Mouse (Mus musculus) cerebellum, adult 2 months (tissue): ENCODE data around the gene Actl10. TPM values are rescaled to one million over a fixed set of nuclear protein-coding genes. Genes with fewer than 3 reads are reported as not detected.

Experiments used
- DNase-seq, 2 experiments: peaks; one replicate each; pipeline ENCODE4 v3.0.0; 2021
- H3K27ac ChIP-seq: fragments of 200-500 bp; 2 replicates; pipeline ENCODE4 v1.5.1; 2012; ENCODE audit warnings: low read length, control low read depth, inconsistent platforms; ENCODE audit not compliant: insufficient read depth
- H3K27me3 ChIP-seq: fragments of 200-500 bp; 2 replicates; pipeline ENCODE4 v1.6.1; 2012; ENCODE audit warnings: inconsistent platforms, mild to moderate bottlenecking, low read length, moderate library complexity; ENCODE audit not compliant: control insufficient read depth, insufficient read depth
- H3K4me1 ChIP-seq: fragments of 200-500 bp; 2 replicates; pipeline ENCODE4 v1.6.1; 2011; ENCODE audit warnings: low read length; ENCODE audit not compliant: control insufficient read depth, insufficient read depth
- H3K4me3 ChIP-seq: fragments of 200-500 bp; replicated peaks from 2 replicates; pipeline ENCODE3; 2011; ENCODE audit warnings: mild to moderate bottlenecking, low read depth, low read length, control low read depth; ENCODE audit not compliant: insufficient read depth
- CTCF ChIP-seq: fragments of 200-500 bp; IDR thresholded peaks from 2 replicates; pipeline ENCODE4 v1.5.1; 2011; ENCODE audit warnings: low read depth, mild to moderate bottlenecking, control low read depth, low read length, moderate library complexity, borderline replicate concordance; ENCODE audit not compliant: insufficient read depth
- POLR2A ChIP-seq: fragments of 200-500 bp; IDR thresholded peaks from 2 replicates; pipeline ENCODE4 v1.6.1; 2011; ENCODE audit warnings: low read length, control low read depth, borderline replicate concordance; ENCODE audit not compliant: insufficient read depth
- WGBS: fragments of 180-500 bp; shearing (Covaris S2); methylation state at CpG from one replicate; pipeline ENCODE4 v1.1.7; 2018; 5-methylcytosine and 5-hydroxymethylcytosine counted together
- polyA plus RNA-seq: library from polyadenylated mRNA; depleted of rRNA; stranded (reverse); fragments of >200 nt; gene quantifications from 2 replicates; pipeline ENCODE4 v1.2.3, GENCODE M21; 2012

Gene Actl10
- polyA plus RNA-seq, 1 experiment = 0.07 TPM

DNA sequence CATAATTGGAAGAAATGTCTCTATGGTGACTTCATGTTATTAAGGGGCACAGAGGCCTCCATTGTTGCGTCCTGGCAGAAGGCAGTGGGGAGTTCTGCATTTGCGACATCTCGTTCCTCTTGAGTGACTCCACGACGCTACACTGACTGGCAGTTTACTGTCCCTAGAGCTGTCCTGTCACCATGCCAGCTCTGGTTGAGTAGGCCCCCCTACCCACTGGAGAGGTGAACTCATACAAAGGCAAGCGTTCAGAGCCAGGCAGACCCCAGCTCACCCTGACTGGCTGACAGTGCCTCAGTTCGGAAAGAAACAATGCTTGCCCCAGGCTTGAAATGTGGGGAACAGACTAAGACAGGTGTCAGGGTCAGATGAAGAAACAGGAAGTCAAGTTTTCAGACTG is 22.7 kb downstream of the Actl10 start:
- no peak for DNase-seq
- H3K4me3 ChIP-seq = no peak overlapping the region
- WGBS = 61% methylated on average over 7 of the region's 7 CpGs
- TF ChIP-seq POLR2A (no peak), CTCF (no peak)
- no peak overlapping the region for H3K27ac ChIP-seq
- no peaks in the 10 kb centered on the region for H3K4me1 ChIP-seq
- H3K27me3 ChIP-seq = no peaks in the 10 kb centered on the region

DNA sequence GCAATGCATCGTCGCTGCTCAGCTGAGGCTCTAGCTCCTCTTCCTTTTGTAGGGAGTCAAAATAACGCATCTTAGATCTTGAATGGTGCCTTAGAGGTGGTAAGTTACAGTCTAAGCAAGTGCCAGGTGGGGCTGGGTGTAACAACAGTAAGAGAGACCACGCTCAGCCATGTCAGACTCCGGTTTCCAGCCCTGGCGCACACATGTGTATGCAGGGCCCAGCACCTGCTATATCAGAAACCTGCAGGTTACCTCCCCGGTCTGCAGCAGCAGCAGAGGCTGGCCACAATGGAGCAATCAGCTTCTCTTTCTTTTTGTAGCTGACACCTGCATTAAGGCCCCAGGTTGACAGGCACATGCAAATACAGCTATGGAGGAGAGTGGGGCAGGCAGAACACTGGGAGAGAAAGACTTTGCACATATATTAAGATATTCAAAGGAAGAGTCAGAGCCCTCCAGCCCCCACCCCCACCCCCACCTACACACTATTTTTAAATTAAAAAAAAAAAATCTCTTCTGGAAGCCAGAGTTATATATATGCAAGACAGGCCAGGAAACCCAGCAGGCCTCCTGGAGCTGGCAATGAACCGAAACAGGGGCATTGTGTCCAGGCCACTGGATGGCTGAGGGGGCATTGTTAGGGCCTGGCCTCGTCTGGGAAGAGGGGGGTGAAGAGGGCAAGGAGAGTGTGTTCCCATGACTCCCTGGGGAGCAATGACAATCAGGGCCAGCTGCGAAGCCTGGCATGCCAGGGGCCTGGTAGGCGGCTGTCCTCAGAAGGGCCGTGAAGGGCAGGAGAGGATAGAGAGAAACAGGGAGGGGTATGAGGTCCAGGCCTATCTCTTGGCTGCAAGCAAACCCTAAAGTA is 25.5 kb downstream of the Actl10 start:
- TF ChIP-seq POLR2A (no peak), CTCF (no peak)
- Histone ChIP-seq H3K27me3 (no peaks in the 10 kb centered on the region), H3K27ac (no peak overlapping the region), H3K4me3 (no peak overlapping the region), H3K4me1 (no peaks in the 10 kb centered on the region)
- 70% methylated on average over 12 of the region's 12 CpGs for WGBS
- DNase-seq = no peak

DNA sequence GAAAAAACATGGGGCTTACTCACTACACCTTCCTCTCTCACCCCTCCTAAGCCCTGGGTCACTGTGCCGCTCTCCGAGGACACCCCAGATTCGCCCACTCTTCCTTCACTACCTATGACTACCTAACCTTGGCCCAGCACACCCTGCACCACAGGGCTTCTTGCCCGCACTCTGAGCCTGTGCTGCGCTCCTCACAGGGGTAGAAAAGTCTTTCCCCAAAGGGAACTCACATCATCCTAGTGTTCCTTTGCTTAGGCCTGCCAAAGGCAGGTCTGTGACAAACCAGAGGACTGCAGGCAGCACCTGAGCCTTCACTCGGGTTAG is 26.1 kb downstream of the Actl10 start:
- TF ChIP-seq POLR2A (no peak), CTCF (no peak)
- 83% methylated on average over 6 of the region's 6 CpGs for WGBS
- Histone ChIP-seq H3K27me3 (no peaks in the 10 kb centered on the region), H3K27ac (no peak overlapping the region), H3K4me1 (peaks cover 3% of the 10 kb centered on the region; the same call in 1 of the 2 replicates), H3K4me3 (no peak overlapping the region)
- no peak for DNase-seq

DNA sequence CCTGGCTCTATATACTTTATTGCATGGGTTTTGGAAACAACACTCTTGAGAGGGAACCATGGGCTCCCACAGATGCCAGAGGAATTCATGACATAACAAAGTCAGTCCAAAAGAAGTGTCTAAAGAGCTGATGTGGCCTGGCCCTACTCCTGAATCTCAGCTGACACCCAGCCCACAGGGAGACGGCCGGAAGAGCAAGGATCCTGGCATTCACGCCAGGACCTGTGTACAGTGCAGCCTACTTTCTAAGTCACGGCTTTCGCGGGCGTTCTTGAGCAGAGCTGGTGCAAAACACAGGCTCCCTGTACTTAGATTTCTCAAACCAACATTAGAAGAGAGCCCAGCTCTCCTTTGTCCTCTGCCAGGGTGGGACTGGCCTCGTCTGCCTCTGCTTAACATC is 29.0 kb downstream of the Actl10 start:
- Histone ChIP-seq H3K27ac (no peak overlapping the region), H3K4me1 (peaks cover 24% of the 10 kb centered on the region), H3K4me3 (no peak overlapping the region), H3K27me3 (no peaks in the 10 kb centered on the region)
- no peak for TF ChIP-seq CTCF
- TF ChIP-seq POLR2A = no peak
- DNase-seq = no peak
- 68% methylated on average over 8 of the region's 8 CpGs for WGBS

DNA sequence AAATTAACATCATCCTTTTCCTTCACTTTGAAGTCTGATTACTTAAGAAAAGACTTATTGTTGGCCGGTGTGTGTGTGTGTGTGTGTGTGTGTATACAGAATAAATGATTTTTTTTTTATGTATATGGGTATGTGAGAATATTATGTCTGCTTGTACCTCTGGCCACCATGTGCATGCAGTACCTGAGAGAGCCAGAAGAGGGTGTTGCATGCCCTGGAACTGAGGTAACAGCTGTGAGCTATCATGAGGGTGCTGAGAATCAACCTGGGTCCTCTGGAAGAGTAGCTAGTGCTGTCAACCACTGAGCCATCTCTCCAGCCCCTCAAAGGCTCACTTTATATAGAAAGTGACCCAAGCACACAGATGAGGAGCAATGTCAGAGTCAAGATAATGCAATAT is 29.8 kb downstream of the Actl10 start:
- no peak for TF ChIP-seq POLR2A
- TF ChIP-seq CTCF = 0 out of 2 replicates have a peak, but pooled peaks have one; percentile 8
- Histone ChIP-seq H3K27me3 (no peaks in the 10 kb centered on the region), H3K4me1 (peaks cover 24% of the 10 kb centered on the region), H3K4me3 (no peak overlapping the region), H3K27ac (no peak overlapping the region)
- WGBS = 100% methylated on average over 1 of the region's 1 CpGs
- no peak for DNase-seq

DNA sequence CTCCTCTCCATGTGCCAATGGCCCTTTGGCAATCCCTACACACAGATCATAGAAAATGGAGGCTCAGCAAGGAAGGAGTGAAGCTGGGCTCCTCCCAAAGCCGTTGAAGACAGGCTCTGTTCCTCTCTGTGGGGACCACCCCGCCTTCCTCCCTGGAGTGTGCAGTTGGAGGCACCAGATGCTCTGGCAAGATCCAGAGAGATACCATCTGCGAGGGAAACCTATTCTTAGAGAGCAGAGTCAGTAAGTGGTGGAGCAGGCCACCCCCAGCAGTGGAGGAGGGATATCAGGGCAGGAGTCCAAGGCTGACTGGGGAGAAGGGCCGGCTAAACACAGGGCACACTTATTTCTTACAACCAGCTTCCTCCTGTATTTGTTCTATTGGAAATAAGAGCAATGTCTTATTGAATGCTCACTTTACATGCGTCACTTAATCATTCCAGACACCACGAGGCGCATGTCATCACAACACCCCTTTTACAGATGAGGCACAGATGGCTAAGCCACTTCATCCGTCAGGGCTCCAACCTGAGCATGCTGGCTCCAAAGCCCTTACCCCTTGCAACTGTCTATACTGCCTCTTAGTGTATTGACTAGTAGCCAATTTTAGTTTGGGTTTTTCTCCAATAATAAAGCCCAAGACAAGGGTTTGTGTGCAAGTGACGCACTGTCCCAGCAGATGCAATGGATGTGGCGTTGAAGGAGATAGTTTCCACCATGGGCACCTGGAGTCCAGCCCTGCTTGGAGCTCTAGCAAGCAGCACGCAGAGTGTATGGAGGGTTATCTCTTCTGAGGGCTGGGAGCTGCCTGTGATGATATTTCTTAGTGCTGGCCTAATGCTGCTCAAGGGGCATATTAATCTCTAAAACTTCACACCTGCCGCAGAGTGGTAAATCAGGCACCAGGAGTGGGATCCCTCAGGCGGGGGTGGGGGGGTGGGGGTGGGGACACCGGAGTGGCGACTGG is 32.6 kb downstream of the Actl10 start:
- peak; percentile 82 to 91 for DNase-seq
- peaks cover 24% of the 10 kb centered on the region for H3K4me1 ChIP-seq
- no peak for TF ChIP-seq POLR2A
- TF ChIP-seq CTCF = no peak
- 16% methylated on average over 15 of the region's 15 CpGs for WGBS
- H3K27me3 ChIP-seq = no peaks in the 10 kb centered on the region
- no peak overlapping the region for H3K27ac ChIP-seq
- H3K4me3 ChIP-seq = no peak overlapping the region

DNA sequence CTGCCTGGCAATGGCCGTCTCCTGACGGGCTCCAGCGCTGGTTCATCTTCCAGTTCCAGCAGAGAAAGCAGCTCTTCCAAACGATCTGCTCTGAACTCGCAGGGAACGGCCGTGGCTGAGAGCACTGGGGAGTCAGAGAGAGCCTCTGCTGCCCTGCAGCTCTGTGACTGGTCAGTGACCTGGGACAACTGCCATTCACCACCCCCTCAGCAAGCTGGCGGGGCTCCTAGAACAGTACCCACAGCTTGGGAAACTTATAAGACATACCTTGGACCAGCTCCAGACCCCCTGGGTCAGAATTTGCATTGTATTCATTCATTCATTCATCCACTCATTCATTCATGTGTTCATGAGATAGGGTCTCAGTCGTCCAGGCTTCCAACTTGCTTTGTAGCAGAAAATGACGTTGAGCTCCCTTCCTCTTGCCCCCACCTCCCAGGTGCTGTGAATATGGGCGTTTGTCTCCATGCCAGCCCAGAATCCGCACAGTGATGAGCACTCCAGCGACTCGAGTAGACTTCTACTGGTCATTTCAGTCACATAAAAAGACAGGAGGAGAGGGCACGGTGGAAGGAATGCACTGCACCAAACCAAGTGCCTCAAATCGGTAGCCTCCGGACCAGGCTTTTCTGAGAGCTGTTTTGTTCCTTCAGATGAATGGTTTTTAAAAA is 33.5 kb downstream of the Actl10 start:
- no peak overlapping the region for H3K27ac ChIP-seq
- TF ChIP-seq CTCF (no peak), POLR2A (no peak)
- H3K4me1 ChIP-seq = peaks cover 24% of the 10 kb centered on the region
- no peaks in the 10 kb centered on the region for H3K27me3 ChIP-seq
- no peak overlapping the region for H3K4me3 ChIP-seq
- 7% methylated on average over 17 of the region's 17 CpGs for WGBS
- DNase-seq = peak; percentile 26 to 36
